Mouse (Mus musculus) ES-E14 (cell line): Measurements from ENCODE around the gene Naf1.

Source experiments
- CHD2 ChIP-seq: IDR thresholded peaks from 2 replicates; pipeline ENCODE4 v1.6.1; 2014; ENCODE audit warnings: mild to moderate bottlenecking, low read depth, low read length, inconsistent platforms
- ZC3H11A ChIP-seq: IDR thresholded peaks from 2 replicates; pipeline ENCODE4 v1.6.1; 2012; ENCODE audit warnings: low read depth, mild to moderate bottlenecking, inconsistent platforms, low read length, borderline replicate concordance

- TF ChIP-seq ZC3H11A (no peak), CHD2 (no peak)
These were observed 3.7 kb downstream of the Naf1 start for GRCm38 (mm10) chr8:66863761-66864160.
